Mouse (Mus musculus) layer of hippocampus, adult 11-12 months (tissue): ENCODE data around the gene Ahdc1.

Experiments used
- DNase-seq: peaks from one replicate; pipeline ENCODE4 v3.0.0; 2022; ENCODE audit warnings: low spot score

Gene Ahdc1

DNA sequence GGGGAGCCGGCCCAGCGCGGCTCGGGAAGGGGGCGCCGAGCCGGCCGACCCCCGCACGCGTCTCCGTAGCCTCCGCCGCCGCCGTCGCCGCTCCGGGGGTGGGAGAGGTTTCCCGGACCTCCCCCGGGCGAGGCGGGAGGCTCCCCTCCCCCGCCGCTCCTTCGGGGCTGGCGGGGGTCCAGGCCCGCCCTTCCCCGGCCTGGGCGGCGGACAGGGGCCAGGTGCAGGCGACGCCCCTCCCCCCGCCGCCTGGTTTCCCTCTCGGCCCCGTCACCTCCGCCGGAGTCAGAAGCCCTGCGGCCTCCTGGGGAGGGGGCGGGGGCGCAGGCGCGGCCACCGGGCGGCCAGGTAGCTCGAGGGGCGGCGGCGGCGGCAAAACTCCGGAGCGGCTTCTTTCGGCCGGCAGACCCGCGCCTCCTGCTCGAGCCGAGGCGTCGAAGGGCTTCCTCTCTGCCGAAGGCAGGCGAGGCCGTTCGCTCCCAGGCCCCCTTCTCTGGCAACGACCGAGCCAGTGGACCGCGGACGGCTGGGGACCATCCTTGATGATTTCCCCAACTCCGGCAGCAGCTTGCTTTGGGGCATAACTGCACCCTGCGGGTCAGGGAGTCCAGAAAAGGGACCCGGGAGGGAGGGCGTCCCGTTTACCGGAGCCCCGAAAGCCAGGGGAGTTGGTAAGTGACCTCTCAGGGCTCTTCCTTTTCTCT lies 28.2 kb downstream of the Ahdc1 start:
- DNase-seq, result no peak

DNA sequence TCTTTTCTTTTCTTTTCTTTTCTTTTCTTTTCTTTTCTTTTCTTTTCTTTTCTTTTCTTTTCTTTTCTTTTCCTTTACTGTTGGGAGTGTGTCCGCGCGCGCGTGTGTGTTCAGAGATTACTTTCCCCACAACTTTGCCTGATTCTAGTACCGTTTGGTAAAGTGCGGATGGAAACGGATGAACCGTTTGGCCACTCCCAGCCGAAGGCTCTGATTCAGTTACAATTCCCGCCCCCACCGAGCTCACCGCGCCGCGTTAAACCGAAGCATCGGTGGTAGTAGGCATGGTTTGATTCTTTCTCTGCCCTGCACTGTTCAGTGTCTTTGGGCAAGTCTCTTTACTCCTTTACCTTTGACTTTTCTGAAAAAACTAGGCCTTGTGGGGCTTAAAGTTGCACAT lies 28.8 kb downstream of the Ahdc1 start:
- DNase-seq, result no peak

DNA sequence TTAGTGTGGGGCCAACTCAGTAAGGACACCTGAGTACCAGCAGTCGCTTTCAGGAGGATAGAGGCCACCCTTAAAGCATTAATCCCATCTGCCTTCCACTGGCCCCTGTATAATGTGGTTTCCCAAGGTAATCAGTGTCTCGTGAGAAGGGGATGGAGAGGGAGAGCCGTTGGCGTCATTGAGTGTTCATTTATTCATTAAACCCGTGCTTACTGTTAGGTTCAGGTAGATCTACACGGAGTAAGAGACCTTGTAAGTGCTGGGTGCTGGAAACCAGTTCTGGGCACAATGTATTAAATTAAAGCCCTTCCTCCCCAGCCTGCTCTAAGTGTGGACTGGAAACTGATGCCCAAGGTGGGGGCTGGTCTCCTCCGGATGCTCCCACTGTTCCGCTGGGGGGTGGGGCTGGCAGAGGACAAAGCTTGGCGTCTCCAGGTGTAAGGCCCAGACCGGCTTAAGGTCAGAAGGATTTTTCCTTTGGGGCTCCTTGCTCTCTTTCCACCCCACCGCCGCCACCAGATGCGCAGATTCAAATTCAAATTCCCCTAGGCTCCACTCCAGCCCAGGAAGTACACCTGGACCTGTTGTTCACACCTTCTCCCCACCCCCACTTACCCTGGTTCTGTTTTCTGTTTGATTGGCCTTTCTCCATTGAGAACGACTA lies 29.3 kb downstream of the Ahdc1 start:
- DNase-seq, result no peak

- no peak for DNase-seq
Measured at GRCm38 (mm10) chr4:133042244-133042643, 31.2 kb downstream of the Ahdc1 start.

GRCm38 (mm10) chr4:133042651-133043635 lies 31.9 kb downstream of the Ahdc1 start:
- DNase-seq, result no peak

DNA sequence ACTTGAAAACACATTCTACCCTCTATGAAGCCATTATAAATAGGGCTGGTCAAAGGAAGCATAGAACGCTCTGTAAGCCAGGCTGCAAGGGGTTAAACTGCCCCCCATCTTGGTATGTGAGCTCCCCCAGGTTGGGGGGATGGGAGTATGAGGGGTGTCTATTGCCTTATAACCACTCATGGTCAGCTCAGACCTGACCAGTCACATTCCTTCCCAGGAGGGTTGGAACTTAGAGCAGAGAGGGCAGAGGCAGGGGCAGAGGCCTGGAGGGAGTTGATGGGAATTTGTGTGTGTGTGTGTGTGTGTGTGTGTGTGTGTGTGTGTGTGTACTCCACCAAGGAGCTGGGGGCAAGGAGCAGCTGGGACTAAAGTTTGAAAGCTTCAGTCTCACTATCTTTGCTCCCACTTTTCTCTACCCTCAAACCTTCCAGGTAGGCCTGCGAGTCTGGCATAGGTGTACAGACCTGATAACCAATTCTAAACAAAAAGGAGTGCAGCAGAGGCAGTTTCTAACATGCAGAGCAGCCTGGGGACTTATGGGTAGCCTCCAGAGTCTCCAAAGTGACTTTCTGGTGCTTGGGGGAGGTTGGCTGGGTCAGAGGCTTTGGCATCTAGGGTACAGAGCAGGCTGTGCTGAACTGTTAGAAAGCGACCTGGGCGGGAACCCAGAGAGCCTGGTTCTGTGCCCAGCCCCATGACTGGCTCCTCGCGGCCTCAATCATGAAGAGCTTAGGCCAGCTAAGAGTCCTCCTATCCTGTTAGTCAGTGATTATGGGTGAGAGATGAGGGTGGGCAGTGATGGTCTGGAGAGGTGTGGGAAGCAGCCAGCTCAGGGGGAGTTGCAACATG lies 33.0 kb downstream of the Ahdc1 start:
- DNase-seq, result no peak

GRCm38 (mm10) chr4:133044647-133045094 lies 33.6 kb downstream of the Ahdc1 start:
- DNase-seq, result no peak

GRCm38 (mm10) chr4:133045771-133046474 lies 34.9 kb downstream of the Ahdc1 start:
- DNase-seq, result no peak

DNA sequence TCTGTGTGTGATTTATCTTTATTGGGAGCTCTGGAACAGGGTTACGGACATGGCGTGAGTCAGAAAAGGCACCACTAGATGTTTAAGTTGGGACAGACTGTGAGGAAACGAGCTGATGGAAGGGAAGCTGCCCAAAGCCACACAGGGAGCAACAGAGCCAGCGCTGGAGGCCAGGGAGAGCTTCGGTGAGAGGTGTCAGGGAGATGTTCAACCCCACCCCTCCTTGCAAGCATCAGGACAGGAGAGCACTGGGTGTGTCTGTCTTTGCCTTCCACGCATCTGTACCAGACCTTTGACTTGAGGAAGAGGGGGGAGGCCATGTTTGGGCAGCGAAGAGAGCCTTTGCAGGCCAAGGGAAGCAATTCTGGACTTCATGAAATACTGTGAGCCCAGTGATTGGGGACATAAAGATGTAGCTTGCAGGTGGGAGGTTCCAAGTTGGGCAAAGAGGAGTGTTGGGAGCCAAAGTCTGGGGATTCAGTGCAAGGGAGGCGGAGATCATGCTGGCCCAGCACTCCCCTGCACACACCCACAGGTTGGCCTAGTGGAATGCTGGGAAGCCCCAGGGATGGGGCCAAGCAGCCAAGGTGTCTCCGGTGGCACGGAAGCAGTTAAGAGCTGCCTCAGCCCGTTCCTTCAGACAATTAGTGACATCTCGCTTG lies 35.8 kb downstream of the Ahdc1 start:
- no peak for DNase-seq

GRCm38 (mm10) chr4:133047353-133048105 lies 36.5 kb downstream of the Ahdc1 start:
- no peak for DNase-seq

GRCm38 (mm10) chr4:133049071-133049920 lies 38.2 kb downstream of the Ahdc1 start:
- no peak for DNase-seq

DNA sequence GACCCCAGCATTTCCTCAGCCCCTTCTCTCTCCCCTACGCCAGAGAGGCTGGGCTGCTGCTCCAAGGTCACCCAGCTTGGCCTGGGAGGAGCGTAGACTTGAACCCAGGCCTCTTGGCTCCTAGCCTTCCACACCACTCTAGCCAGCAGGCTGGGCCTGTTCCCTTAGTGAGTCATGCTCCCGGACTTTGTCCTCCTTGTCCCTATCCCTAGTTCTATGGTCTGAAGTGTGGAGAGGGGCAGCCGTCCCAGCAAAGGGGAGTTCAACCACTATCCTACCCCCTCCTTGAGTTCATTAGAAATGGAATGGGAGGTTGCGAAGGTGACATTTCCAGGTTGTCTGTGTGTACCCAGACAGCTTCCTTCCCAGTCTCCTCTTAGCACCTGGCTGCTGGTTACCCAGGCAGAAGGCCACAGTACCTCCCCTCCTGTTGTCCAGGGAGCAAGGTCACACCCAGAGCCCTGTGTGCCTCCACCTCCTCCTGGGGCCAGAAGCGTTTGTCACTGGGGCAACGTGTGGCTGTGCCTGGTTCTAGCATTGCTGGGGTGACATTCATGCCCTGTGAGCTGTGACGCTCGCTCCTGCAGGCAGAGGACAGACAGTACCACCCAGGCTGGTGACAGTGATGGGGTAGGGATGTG lies 39.3 kb downstream of the Ahdc1 start:
- DNase-seq, result no peak

GRCm38 (mm10) chr4:133050837-133051549 lies 39.9 kb downstream of the Ahdc1 start:
- DNase-seq, result no peak

DNA sequence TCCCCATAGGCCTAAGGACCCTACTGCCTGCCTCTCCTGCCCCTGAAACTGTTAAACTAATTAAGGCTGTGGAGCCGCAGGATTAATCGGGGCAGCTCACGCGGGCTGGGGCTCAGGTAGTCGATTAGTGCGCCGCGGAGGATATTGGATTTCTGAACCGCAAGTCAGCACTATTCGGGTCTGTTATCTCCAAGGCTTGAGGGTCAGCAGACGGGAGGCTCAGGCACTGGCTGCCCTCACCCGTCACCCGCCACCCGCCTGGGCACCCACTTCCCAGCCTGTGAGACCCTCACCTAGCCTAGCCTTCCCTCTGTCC lies 40.4 kb downstream of the Ahdc1 start:
- no peak for DNase-seq

DNA sequence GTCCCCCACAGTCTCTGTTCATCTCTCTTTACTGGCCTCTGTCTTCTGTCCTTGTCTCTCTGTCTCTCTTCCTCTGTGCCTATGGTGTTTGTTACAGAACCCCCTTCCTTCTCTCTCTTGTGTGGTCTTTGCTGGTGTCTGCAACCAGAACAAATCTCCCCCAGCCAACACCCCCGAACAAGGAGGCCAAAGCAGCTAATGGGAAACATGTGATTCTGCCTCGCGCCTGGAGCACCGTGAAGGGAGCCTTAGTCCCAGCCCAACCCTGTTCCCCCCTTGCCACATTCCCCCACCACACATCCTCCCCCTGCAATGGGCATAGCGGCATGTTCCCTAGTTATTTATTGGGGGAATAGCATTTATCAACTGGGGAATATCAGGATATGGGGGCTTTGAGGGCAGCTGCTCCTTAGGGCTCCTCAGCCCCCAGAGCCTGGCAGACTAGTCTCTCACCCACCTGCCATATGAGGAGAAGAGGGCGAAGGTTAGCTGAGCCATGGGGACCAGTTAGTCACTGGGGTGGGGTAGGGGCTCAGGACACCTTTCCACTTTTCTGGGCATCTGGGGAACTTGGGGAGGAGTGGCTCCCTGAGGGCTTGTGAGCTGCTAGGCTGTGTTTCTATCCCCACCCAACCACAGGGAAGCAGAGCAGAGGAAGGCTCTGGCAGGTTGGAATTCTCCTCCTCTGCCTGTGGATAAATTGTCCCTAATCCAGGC lies 41.1 kb downstream of the Ahdc1 start:
- DNase-seq, result no peak

- DNase-seq, result no peak
Measured at GRCm38 (mm10) chr4:133052995-133053572, 42.0 kb downstream of the Ahdc1 start.

DNA sequence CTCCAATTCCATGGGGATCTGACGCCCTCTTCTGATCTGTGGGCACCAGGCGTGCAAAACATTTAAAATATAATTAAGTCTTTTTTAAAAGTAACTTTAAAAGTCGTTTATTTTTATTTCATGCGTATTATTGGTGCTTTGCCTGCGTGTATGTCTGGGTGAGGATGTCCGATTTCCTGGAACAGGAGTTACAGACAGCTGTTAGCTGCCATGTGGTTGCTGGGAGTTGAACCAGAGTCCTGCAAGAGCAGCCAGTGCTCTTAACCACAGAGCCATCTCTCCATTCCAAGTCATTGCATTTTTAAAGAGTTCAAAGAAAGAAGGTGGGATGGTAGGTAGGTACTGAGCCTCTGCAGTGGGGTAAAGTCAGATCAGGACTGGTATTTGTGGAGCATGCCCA lies 43.5 kb downstream of the Ahdc1 start:
- DNase-seq, result no peak
